Mouse (Mus musculus): ENCODE measurements around the gene Hoxa4. TPM values are rescaled to one million over a fixed set of nuclear protein-coding genes. Genes with fewer than 3 reads are reported as not detected.

Gene Hoxa4
- polyA plus RNA-seq, 1 experiment: not detected

DNA sequence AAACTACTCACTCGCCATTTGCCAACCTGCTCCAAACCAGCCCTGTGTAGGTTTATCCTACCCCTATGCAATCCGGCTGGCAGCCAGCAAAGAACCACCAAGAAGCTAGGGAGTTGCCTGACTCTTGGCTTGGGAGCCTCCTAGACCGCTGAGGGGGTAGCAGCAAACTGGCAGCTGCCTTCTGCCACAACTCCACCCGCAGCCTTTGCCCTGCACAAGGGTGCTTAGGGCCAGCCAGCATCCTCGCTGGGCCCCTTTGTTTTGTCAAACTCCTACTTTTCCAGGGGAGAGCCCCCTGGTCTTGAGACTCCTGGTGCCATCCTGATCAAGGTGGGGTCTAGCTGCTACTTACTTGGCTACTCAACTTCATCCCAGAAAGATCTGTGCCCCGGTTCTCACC is 6.9 kb downstream of the Hoxa4 start:
- TF ChIP-seq GATA1 (IDR thresholded peaks at IDR 0.05; ENCODE audit: low read length): no peak

- TF ChIP-seq GATA1 (IDR thresholded peaks at IDR 0.05; ENCODE audit: low read length): no peak
Observed at GRCm38 (mm10) chr6:52183311-52184080, 8.1 kb downstream of the Hoxa4 start.

- no peak for TF ChIP-seq GATA1 (IDR thresholded peaks at IDR 0.05; ENCODE audit: low read length)
Observed at GRCm38 (mm10) chr6:52182793-52183192, 8.8 kb downstream of the Hoxa4 start.

DNA sequence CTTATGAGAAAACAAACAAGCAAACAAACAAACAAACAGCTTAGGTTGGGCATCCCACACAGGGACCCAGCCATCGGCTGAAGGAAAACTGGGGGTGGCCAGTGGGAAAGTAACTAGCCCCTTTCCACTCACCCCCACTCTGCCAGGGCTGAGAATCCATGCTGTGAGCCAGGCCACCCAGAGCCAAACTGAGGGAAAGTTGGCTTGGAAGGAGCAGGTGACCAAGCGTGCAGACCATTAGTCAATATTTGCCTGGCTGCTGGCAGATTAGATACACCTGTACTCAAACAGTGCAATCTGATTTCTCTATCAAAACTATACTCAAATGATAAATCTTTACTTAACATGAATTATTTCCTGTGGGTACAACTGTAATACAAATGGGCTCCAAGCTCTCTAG is 9.5 kb downstream of the Hoxa4 start:
- no peak for TF ChIP-seq GATA1 (IDR thresholded peaks at IDR 0.05; ENCODE audit: low read length)

- TF ChIP-seq GATA1 (IDR thresholded peaks at IDR 0.05; ENCODE audit: low read length): no peak
Observed at GRCm38 (mm10) chr6:52180726-52181125, 10.8 kb downstream of the Hoxa4 start.

DNA sequence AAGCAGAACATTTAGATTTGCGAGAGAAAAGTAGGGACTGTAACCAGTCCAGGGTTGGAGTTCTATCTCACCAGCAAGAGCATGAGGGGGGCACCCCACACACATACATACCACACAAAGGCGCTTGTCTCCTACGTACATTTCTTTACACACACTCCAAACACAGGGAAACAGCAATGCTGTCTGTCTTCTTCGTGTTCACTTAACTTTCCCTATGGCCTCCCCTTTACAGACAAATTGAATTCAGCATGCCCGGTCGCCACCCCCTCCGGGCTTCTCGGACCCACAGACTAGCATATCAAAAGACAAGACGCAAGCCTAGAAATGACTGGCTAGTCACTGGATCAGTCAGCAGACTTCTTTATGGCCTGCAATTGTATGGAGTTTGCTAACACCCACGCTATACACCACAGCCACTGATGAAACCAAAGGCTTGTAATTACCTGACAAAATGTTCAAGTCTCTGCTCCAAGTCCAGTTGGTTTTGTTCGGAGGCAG is 11.3 kb downstream of the Hoxa4 start:
- TF ChIP-seq GATA1 (IDR thresholded peaks at IDR 0.05; ENCODE audit: low read length): no peak

GRCm38 (mm10) chr6:52179690-52180089 is 11.9 kb downstream of the Hoxa4 start:
- TF ChIP-seq GATA1 (IDR thresholded peaks at IDR 0.05; ENCODE audit: low read length): no peak

DNA sequence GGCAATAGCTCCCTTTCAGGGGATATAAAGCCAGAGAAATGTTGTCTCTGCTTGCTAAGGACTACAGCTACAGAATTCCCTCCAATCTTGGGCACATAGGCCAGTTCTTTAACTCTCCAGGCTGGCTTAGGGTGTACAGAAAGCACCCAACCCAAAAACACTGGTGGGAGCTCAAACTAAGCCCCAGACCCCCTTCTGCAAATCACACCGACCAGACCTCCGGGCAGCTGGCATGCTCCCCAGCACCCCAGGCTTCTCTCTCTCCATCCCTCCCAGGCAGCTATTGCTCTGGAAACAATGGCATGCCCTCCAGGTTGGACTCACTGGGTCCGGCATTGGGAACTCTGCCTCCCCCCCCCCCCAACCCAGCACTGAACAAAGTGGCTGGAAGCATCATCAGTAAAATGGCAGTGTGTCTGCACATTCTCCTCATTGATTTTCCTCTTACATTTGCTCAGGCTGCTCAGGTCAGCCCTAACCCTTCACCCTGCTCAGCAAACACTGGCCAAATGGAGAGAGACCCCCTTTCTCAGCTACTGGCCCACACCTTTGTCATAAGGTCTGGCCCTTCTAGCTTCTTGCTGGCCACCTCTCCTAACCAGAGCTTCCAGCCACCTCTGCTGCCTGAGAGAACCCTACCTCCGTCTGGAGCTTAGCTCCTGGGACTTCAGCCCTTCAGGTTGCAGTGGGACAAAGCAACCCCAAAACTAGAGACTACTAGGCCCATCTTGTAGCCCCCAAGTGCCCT is 12.5 kb downstream of the Hoxa4 start:
- TF ChIP-seq GATA1 (IDR thresholded peaks at IDR 0.05; ENCODE audit: low read length): no peak

DNA sequence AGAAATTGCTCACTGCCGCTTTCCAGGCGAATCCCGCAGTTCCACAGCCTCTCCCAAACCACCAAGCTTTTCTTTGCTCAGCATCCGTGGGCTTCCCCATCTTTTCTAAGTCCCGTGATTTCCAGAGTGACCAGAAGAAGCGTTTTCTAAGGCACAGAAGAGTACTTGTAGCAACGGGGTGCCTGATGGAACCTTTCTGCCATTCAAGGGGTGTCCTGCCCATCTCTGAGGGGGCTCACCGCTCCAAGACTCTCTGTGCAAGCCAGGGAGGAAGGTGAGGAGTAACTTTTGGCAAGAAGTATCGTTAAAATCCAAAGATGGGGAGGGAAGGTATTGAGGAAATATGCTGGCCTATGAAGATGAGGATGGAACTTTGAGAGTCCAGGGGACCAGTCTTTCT is 13.7 kb downstream of the Hoxa4 start:
- TF ChIP-seq GATA1 (IDR thresholded peaks at IDR 0.05; ENCODE audit: low read length): no peak

DNA sequence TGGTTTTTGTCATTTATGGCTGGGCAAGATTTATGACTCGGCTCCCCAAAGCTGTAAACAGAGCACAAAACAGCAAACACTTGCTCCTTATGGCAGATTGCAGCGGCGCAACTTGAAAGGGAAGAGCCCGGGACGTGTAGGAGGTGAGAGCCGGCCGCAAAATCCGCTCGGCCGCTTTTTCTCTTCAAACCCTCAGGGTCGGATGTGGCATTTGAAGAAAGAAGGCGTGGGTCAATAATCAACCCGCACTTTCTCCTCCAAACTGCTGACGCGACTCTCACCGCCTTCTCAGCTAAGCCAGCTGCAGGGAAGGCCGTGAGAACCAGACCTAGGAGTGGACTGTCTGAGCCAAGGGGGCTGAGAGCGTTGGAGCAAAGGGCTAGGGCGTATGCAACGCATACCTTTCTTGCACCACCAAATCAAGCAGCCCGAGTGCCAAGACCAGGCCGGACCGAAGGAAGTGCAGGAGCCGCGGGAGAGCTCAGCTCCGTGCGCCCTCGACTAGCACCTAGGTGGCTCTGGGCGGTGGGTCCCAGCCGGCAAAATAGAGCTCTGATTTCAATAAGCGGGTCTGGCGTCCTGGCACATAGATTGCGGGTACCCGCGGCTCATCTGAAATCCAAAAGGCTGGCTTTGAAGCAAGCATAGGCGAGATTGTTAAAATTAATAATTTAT is 14.4 kb downstream of the Hoxa4 start, which contains the start of gene 5730596B20Rik:
Gene 5730596B20Rik, plus strand, starts transcription at position 438 of the 675 bp plus-strand sequence.
- TF ChIP-seq GATA1 (IDR thresholded peaks at IDR 0.05; ENCODE audit: low read length): no peak

DNA sequence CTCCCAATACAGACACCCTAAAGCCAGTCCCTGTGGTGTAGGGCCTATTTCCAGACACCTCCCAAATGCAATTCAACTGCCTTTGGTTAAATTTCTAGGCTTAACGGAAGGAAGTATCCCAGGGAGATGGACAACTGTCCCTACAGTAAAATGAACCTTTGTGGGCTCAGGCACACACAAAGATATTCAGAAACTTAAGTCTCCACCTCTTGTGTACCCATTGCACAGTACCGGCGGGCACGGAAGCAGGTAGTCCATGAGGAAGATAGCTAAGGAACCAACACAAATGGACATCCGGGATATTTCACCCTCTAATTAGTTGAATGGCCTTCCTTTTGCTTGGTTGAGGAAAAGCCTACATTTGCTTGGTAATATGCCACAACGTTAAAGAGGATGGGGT is 15.2 kb downstream of the Hoxa4 start:
- no peak for TF ChIP-seq GATA1 (IDR thresholded peaks at IDR 0.05; ENCODE audit: low read length)

- TF ChIP-seq GATA1 (IDR thresholded peaks at IDR 0.05; ENCODE audit: low read length): no peak
Observed at GRCm38 (mm10) chr6:52175864-52176263, 15.7 kb downstream of the Hoxa4 start.

DNA sequence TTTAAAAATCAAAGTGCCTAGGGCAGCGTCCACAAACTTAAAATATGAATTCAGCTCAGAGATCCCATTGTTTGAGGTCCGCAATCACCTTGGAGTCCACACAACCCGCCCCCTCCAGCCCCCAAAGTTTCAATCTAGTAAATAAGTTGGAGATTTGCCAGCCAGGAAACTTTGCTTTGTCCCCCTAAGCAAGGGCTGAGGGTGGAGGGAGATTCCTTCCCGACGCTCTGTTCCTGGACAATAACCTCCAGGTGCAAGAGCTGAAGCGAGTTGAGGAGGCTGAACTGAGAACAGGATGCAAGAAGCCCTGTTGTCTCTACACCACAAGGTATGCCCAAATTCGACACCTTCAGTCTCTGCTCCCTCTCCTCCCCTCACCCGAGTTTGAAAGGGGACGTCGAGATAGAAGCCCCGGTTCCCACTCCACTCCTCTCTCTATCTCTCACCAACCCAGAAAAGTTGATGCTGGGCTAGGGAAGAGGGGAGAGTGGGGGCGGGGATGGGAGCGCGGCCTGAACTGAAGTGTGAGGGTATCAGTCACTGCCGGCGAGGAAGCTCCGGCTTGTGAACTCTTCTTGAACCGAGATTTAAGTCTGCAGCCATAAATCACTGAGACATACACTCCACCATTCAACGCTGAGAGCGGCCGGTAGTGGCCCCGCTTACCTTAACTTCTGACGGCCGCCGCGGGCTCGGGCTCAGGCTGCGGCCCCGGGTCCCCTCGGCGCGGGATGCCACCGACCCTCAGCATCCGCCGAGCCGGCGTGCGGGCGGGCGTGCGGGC is 16.4 kb downstream of the Hoxa4 start:
- TF ChIP-seq GATA1 (IDR thresholded peaks at IDR 0.05; ENCODE audit: low read length): no peak

DNA sequence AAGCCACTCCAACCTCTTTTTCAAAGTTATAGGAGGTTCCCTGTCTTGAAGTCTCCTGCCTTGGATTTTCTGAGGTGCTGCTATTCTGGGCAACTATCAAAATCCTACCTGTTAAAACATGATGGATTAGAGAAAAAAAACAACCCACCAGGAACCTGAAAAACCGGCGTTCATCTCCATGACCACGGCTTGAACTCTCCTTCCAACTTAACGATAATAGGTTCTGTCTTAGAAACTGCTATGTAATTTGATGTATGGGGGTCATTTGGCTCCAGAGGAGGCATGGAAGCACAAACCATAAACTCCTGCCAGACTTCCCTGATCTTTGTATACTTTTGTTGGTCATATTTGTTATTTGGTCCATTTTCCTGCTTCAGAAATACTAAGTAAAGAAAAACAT is 17.9 kb downstream of the Hoxa4 start:
- TF ChIP-seq GATA1 (IDR thresholded peaks at IDR 0.05; ENCODE audit: low read length): no peak

GRCm38 (mm10) chr6:52172501-52172900 is 19.1 kb downstream of the Hoxa4 start:
- no peak for TF ChIP-seq GATA1 (IDR thresholded peaks at IDR 0.05; ENCODE audit: low read length)

Measured in G1E-ER4 (cell line).